Mouse (Mus musculus) neutrophil, adult 5-6 weeks (primary cell): ENCODE results near the gene Ube2g1. TPM values are rescaled to one million over a fixed set of nuclear protein-coding genes. Genes with fewer than 3 reads are reported as not detected.

Experiments
- ATAC-seq: fragments of 151-379, 151-347 bp; 2 replicates; pipeline ENCODE4 v1.8.0; 2017; ENCODE audit warnings: mild to moderate bottlenecking, moderate TSS enrichment; ENCODE audit not compliant: insufficient number of reproducible peaks, poor library complexity, low FRiP score, severe bottlenecking; ENCODE audit errors: extremely low read depth
- total RNA-seq: library from RNA; stranded (forward); fragments of 200-1000 nt; gene quantifications from 2 replicates; pipeline ENCODE4 v1.2.3, GENCODE M21; 2017

Ube2g1 gene
- 33.2 and 35.5 TPM in 2 replicates for total RNA-seq

DNA sequence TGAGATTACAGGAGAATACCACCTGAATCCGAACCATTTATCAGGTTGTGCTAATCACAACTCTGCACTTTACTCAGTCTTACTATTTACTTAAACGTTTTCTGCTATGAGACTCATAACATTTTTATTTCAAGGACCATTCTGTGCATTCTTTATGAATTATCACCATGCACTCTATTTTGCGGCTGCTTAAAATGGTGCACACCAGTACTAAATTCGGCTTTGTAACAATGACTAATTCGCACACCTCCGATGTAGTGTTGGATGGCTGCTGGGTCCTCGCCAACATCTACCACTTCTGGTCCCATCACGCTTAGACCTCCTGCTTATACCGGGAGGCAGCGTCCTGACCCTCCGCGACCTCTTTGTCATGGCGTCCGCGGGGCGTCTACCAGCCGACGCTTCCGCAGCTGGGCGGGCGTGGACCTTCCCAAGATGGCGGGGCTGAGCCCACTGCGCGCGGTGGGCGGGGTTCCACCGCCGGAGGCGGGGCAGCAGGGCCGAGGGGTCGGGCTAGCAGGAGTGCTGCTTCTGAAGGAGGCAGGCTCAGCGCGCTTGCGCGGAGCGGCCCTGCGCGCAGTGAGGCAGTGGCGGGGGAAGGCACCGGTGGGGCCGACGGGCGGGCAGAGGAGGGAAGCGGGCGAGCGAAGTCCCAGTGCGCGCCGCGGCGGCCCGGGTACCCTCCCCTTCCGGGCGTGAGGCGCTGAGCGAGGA is at the start of gene Ube2g1:
Gene Ube2g1, plus strand, starts transcription at position 590 of the 714 bp plus-strand sequence.
- peak; percentile 83 for ATAC-seq

DNA sequence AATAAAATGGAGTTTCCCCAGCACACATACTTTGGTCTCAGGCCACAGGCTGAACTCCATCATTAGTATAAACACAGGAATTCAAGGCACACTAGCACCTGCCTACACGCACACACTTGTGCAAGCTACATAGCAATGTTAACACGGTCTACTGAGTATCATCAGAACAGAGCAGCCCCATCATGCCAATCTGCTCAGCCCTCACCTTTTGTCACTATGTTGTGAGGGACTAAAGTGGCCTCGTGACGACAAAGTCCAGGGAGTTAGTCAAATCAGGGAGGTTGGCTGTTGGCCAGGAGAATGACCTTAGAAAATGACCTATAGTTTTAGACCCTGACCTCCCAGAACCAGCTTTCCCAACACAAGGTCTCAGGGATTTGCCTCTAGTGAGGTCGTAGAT is 48.9 kb upstream of the Ube2g1 start:
- ATAC-seq: no peak

DNA sequence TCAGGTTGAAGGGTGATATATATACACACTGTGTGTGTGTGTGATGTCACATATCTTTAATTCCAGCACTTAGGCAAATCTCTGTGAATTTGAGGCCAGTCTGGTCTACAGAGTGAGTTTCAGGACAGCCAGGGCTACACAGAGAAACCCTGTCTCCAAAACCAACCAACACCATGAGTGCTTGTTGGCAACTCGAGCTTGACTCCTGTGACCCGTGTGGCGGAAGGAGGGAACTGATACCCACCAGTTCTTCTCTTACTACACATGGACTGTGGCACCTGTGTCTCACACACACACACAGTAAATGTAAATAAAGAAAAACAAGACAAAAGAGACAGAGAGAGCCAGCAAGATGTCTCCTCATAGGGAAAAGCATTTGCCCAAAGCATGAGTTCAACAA is 46.4 kb upstream of the Ube2g1 start:
- peak; percentile 64; the same call in 1 of the 2 replicates for ATAC-seq

DNA sequence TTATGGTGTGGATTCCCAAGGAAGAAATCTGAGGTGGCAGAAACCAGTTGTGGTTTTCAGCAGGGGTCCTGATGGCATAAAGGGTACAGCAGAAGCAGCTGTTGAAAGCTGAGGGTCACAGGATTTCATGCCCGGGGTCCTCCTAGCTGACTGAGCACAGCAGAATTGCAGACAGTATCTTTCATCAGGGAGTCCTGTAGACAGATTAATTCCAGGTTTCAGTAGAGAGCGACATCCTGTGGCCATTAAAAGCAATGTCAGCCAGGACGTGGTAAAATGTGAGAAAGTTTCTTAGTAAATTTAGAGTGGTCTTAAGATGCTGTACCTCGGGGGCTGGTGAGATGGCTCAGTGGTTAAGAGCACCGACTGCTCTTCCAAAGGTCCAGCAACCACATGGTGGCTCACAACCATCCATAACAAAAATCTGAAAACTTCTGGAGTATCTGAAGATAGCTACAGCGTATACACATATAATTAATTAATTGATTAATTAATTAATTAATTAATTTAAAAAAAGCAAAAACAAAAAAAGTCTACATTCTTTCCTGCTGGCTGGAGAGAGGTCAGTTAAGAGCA is 42.8 kb upstream of the Ube2g1 start:
- ATAC-seq: peak; percentile 75

DNA sequence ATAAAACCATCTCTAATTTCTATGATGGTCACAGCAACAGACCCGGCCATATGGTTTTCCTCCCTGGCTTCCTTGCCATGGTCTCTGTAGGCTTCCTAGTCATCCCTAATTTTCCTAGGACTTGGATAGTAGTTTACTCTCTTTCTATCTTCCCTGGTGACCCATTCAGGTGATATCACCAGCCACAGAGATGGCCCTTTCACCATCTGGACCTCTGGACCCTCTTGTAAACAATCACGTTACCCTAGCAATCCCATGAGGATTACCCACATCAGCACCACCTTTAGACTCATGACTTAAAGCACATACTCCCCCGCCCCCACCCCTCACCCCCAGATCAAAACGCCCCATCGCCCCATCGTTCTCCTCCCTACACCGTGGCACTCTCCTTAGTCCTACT is 40.8 kb upstream of the Ube2g1 start:
- ATAC-seq: no peak

GRCm38 (mm10) chr11:72566816-72567338 is 40.2 kb upstream of the Ube2g1 start:
- ATAC-seq: no peak

DNA sequence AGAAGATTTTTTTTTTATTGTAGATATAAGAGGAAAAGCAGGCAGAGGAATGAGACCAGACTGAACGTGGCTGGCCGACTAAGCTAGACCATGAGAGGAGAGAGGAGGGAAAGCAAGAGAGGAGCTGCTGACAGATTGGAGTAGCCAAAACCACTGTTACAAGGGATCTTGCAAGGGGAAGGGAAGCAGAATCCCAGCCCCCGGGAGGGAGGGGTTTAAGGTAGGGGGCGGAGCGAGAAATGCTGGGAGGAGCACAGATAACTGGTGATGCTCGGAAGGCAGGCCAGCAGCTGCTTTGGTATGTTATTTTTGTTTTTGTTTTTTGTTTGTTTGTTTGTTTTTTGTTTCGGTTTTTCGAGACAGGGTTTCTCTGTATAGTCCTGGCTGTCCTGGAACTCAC is 38.0 kb upstream of the Ube2g1 start:
- no peak for ATAC-seq

- ATAC-seq: no peak
These were observed 37.3 kb upstream of the Ube2g1 start for GRCm38 (mm10) chr11:72569671-72570318.

DNA sequence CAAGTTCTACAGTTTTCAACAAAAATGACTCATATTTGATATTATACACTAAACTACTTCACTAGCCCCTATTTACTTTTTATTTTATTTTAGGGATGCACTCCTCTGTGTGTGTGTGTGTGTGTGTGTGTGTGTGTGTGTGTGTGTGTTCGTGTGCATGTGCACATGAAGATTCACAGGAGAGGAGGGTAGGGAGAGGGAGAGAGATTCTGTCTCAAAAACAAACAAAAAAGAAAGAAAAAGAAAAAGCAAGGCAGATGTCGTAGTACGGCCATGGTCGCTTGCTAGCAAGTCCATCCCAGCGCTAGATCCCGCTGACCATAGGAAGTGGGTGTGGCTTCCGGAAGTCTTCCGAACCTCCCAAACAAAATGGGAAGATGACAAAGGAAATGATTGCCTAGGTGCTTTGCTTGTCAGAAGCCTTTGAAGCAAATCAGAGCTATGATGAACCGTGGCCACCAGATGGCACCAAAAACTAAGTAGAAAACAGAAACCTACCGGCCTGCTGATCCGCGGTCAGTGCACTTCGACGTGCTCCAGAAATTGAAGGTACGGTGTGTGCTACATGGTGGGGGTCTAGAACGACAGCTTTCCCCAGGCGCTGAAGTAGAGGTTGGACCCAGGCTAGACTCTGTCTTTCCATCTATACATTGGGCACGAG is 36.6 kb upstream of the Ube2g1 start:
- peak; percentile 94 for ATAC-seq

- ATAC-seq: no peak; the same call in 1 of the 2 replicates
These were observed 33.3 kb upstream of the Ube2g1 start for GRCm38 (mm10) chr11:72573819-72574218.

DNA sequence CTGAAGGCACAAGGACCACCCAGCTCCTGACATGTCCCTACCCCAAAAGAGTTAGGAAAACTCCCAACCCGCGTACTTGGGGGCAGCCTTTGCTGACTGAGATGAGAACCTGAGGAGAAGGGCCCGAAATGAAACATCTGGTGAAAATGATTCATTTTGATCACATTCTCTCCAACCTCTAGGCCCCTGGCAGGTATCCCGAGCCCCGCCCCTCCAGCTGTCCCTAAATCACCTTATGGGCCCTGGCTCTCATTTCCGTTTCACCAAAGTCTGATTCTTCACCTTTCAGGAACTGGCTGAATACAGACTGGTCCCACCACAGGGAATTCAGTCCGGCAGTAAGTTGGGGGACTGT is 31.0 kb upstream of the Ube2g1 start:
- ATAC-seq: no peak

GRCm38 (mm10) chr11:72576466-72577351 is 30.4 kb upstream of the Ube2g1 start:
- ATAC-seq: peak; percentile 32

DNA sequence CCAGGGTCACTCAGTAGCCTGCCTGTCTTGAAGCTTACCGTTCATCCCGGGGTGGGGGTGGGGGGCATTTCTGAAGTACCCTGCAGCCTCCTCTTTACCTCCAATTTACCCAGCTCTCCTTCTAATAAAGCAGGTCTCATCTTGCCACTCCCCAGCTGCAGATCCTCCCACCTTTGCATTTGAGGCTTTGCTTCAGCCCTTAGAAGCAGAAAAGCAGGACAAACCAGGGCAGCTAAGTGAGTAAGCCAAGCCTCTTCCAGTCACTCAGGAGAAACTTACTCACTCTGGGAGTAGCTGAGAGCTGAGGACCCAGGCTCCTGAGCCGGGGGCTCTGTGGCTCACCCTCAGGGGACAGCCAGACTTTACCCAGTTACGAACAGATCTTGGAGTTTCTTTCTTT is 28.6 kb upstream of the Ube2g1 start:
- no peak for ATAC-seq

GRCm38 (mm10) chr11:72581609-72582447 is 25.3 kb upstream of the Ube2g1 start:
- ATAC-seq: no peak

DNA sequence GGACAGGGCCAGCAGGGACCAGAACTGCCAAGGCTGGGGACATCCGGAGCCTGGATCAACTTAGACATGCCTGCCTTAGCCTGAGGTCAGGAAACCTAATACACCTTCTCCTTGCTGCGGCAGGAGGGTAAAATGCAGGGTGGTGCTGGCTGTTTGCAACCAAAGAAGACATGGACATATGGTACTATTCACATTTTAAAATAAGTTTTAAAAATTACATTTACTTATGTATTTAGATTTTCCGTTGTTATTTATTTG is 24.7 kb upstream of the Ube2g1 start:
- no peak for ATAC-seq

GRCm38 (mm10) chr11:72583092-72583491 is 24.0 kb upstream of the Ube2g1 start:
- no peak for ATAC-seq

DNA sequence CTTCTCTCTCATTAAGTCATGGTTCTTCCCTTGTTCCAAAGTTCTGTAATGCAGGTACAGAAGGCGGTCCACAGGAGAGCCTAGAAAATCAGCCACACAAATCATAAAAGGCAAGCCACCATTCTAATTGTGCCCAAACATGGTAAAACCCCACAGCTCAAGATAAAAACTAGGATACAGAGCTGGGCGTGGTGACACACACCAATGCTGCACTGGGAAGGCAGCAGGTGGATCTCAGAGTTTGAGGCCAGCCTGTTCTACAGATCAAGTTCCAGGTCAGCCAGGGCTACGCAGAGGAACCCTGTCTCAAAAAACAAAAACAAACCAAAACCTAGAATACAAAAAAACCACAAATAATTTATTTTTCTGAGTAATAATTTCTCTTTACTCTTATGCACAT is 20.5 kb upstream of the Ube2g1 start:
- ATAC-seq: no peak

DNA sequence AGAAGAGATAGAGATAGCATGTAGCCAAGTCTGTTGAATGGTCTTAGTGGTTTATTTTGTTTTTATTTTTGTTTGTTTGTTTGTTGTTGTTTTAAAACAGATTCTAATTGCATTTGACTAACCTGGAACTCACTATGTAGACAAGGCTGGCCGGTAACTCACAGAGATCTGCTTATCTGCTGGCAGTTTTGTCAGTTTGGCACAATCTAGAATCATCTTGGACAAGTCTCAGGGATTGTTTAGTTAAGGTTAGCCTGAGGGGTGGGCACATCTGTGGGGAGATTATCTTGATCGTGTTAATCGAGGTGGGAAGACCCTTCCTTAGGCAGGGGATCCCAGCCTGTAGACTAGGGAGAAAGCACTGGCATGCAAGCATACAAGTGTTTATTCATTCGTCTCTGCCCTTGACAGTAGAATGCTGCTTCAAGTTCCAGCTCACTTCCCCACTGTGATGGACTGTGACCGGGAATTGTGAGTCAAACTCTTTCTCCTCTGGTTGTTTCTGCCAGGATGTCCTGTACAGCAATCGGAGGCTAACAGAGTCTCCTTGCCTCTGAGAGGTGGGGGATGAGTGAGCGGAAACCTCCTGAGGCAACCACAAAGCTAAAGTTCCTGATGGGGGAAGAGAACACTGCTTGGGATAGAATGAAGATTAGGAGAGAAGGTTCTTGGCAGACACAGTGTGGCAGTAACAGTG is 19.4 kb upstream of the Ube2g1 start:
- ATAC-seq: no peak
